Mouse (Mus musculus) kidney, postnatal 4 days (tissue): Measurements from ENCODE around the gene Dnaic2.

ENCODE experiments used
- DNase-seq, 2 experiments: peaks; one replicate each; pipeline ENCODE4 v3.0.0; 2021; ENCODE audit warnings: mixed read lengths in 2 of 2

The Dnaic2 gene

DNA sequence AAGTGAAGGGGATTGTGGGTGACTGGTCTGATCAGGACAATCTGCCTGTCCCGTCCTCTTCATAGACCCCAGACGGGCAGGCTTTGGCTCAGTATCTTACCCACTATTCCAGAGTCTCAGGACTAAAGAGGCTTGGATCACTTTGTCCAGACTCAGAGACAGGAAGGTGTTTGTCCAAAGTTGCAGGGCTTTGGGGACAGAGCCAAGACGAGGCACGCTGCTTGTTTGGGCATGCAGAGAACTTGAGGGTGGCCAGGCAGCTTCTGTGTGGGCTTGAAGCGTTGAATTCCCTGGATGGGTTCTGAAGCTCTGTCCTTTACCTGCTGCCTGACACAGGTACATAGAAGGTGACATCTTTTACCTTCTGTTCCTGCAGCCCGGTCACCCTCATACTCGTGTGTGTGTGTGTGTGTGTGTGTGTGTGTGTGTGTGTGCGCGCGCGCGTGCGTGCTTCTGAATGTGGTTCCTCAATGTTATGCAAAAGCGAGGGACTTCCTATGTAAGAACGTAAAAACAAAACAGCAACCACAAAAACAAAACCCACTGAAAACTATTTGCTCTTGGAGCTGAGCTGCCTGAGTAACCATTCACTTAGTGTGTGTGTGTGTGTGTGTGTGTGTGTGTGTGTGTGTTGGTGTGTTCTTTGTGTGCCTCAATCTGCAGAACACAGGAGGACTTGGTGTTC lies 24.8 kb upstream of the Dnaic2 start:
- DNase-seq = no peak

DNA sequence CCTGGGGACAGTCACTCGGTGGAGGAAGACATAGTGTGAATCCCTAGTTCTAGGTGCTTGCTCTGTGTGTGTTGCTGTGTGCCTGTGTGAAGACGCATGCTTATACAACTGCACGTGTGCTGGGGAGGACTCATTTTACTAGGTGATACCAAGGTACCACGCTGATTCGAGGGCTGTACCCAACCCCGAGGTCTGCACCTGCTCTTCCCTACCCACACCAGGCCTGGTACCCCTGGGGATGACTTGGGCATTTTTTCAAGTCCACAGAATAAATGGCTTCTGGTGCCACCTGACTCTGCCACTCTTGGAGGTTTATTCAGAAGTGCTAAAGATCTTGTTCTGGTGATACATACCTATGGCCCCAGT lies 24.2 kb upstream of the Dnaic2 start:
- no peak for DNase-seq

GRCm38 (mm10) chr11:114704071-114704913 lies 22.9 kb upstream of the Dnaic2 start:
- DNase-seq = no peak

DNA sequence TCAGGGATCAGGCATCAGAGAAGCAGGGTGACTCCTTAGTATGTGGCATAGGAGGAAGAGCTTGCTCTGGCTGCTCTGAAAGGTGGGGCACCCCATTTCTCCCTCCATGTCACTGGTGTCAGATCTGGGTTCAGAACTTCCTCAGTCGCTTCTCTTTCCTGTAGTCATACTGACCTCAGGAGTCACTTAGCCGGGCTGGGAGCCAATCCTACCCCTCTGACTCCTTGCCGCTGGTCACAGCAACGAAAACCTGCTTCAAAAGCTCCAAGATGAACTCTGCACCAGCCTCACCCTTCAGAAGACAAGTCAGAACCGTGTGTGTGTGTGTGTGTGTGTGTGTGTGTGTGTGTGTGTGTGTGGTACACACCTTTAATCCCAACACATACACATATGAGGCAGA lies 20.9 kb upstream of the Dnaic2 start:
- DNase-seq = no peak

GRCm38 (mm10) chr11:114711393-114711792 lies 15.8 kb upstream of the Dnaic2 start:
- DNase-seq = no peak

GRCm38 (mm10) chr11:114711861-114712260 lies 15.3 kb upstream of the Dnaic2 start:
- DNase-seq = no peak

DNA sequence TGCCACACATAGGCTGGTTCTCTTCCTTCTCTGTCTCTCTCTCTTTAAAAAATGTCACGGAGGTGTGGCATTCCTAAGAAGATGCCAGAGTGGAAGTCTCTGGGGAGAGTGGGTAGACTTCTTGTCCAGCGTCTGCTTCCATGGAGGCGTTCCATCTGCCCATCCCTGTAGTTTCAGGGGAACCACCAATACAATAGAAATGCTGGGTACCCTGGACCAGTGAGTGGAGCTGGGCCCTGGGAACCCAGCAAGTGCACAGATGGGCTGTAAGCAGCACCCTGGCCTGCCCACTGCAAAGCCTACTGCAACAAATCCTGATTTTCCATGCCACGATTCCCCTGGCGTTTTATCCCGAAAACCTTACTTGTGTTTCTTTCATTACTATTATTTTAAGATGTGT lies 12.7 kb upstream of the Dnaic2 start:
- DNase-seq = no peak

DNA sequence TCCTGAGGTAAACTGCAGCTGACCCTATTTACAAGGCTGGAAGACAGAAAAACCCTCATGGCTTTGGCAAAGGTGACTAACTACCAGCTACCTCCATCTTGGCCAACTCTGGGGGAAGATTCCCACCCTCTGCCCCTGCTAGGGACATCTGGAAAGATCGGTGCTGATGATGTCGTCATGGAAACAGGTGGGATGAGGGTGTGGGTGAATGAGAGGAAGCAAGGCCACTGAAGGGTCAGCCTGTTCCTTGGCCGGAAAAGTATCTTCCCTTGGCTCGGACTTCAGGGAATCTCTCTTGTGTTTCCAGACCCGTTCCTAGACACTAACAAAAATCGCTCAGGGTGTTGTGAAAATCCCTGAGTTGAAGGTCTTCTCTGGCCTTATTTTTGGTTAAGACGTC lies 11.7 kb upstream of the Dnaic2 start:
- peak in 1 of 2 experiments; percentile 29 for DNase-seq

DNA sequence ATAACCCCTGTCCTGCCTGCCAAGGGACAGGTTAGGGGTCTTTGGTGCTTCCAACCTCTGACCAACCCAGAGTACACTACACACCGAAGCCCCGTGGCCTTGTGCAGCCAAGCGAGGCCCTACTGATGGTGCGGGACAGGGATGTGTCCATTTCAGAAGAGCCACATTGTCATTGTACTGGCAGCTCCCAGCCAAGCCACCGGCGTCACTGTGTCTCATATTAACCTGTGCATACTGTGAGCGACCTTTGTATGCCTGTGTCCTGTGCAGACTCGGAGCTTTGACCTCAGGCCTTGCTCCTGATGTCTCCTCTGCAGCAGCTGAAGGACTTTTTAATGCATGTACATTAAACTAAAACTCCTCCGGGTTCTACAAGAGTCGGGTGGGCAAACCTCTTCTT lies 6.7 kb upstream of the Dnaic2 start:
- no peak for DNase-seq

GRCm38 (mm10) chr11:114722438-114722837 lies 4.8 kb upstream of the Dnaic2 start:
- no peak for DNase-seq

DNA sequence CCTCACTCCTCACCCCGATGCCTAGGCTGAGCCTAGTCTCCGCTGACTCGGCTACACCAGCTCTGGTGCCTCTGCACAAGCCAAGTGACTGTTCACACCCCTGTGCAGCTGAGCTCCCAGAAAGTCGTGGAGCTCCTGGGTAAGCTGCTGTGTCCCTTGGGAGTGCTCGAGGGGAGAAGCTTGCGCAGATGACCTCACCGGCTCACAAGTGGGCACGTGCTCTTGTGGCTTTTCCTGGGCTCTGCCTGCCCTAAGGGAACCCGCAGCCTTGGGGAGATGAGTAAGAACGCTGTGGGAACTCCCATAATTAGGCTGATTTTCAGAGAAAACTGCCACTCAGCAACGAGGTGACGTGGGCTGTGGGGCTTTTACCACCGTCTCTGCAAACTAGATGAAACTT lies 4.2 kb upstream of the Dnaic2 start:
- DNase-seq = no peak

- DNase-seq = peak in 1 of 2 experiments; percentile 45
These were observed 2.2 kb upstream of the Dnaic2 start for GRCm38 (mm10) chr11:114724787-114725590.

- no peak for DNase-seq
These were observed 598 bp downstream of the Dnaic2 start for GRCm38 (mm10) chr11:114727826-114728186.

DNA sequence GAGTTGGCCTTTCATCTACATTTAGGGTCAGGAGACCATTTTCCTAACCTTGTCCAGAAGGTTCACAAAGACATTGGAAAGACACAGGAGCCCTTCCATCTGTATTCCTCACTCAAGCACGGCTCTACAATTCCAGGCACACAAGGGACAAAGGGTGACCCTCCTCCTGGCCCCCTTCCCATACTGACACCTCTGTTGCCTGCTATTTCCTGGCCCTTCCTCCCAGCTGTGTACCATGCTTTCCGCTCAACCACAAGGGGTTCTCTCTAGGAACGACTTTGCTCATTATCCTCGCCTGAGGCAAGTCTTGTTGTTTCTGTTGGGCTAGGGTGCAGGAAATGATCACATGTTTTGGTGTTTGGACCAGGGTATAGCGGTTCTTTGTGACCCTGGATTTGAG lies 1.1 kb downstream of the Dnaic2 start:
- no peak for DNase-seq

- peak in 1 of 2 experiments; percentile 21 for DNase-seq
These were observed 2.7 kb downstream of the Dnaic2 start for GRCm38 (mm10) chr11:114729832-114730363.

- no peak for DNase-seq
These were observed 4.5 kb downstream of the Dnaic2 start for GRCm38 (mm10) chr11:114731711-114732110.

- DNase-seq = no peak
These were observed 5.7 kb downstream of the Dnaic2 start for GRCm38 (mm10) chr11:114732890-114733289.

DNA sequence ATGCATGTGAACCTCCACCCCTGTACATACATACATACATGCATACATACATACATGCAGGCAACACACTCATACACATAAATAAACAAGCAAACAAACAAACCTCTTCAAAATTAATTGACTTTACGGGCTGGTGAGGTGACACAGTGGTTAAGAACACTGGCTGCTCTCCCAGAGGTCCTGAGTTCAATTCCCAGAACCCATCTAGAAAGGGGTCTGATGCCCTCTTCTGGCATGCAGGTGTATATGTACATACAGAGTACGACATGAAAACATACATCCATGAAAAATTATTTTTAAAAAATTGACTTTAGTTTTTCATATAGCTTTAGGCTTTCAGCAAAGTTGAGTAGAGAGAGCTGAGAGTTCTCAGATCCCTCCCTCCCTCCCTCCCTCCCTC lies 8.9 kb downstream of the Dnaic2 start:
- no peak for DNase-seq

DNA sequence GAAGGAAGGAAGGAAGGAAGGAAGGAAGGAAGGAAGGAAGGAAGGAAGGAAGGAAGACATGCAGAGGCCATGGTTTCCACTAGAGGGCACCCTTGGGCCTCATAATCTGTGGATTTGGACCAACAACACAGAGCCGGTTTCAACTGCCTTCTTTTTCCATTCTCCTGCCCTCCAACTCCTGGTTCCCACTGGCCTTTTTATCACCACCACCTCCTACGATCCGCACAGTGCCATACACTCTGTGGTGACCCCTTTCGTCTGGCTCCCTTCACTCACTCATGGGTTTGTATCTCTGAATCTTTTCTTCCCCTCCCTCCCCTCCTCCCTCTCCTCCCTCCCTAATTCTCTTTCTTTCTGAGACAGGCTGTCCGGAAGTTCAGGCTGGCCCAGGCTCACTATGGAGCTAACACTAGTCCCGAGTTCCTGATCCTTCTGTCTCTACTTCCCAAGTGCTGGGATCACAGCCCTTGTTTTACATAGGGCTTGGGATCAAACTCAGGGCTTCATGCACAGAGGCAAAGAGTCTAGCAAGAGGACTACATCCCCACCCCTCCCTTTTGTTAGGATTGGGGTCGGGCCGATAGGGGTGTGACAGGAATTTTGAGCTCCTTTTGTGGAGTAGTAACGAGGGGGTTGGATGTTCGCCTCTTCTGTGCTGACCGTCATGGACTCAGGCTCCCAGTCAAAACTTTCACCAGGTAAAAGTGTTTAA lies 9.9 kb downstream of the Dnaic2 start:
- peak; percentile 76 to 81 for DNase-seq

DNA sequence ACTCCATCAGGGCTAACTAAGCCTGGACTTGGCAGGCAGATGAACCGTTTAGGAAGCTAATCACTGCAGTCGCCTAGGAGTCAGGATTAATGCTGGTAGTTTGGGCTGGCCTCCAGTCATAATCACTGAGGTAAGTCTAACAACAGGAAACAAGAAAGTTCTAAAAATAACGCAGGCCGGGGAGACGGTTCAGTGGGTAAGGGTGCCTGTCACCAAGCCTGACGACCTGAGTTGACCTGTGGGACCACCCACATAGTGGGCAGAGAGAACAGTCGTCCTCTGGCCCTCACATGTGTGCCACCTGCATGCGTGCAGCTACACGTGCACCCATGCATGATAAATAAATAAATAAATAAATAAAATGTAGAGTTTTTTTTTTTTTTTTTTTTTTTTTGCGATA lies 13.4 kb downstream of the Dnaic2 start:
- DNase-seq = peak; percentile 46 to 65

- no peak for DNase-seq
These were observed 14.2 kb downstream of the Dnaic2 start for GRCm38 (mm10) chr11:114741451-114741850.

- DNase-seq = peak; percentile 95 to 97
These were observed 17.9 kb downstream of the Dnaic2 start for GRCm38 (mm10) chr11:114745134-114745533.
